Mouse (Mus musculus) thymus, postnatal 14 days (tissue): ENCODE results near the gene Mcm2.

Source experiments
- DNase-seq: peaks from one replicate; pipeline ENCODE4 v3.0.0; 2021

Mcm2 gene

DNA sequence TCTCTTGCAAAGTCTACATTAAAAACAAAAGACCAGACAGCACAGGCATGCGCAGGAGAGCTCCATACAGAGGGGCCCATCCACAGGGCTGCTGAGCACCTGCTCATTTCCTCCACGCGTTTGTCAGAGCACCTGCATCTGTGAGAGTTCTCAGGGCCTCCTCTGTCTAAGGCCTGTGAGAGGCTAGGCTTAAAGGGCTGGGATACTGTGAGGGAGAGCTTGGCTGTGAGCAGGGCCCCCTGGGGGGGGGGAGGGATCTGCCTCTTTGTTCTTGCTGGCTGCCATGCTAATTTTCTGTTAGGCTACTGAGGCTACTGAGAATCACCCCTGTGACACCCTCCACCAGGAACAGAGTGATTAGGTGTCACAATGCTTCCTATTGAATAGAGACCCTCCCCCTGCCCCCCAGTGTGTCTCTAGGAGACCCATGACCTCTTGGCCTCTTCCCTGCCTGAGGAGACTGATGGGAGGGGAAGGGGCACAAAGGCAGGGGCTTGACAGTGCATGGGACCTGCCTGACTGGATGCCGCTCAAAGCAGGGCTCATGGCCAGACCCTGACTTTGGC lies 27.1 kb upstream of the Mcm2 start:
- DNase-seq, result peak; percentile 84

- DNase-seq, result no peak
These were observed 26.1 kb upstream of the Mcm2 start for GRCm38 (mm10) chr6:88924502-88925275.

- no peak for DNase-seq
These were observed 20.2 kb upstream of the Mcm2 start for GRCm38 (mm10) chr6:88918802-88919201.

DNA sequence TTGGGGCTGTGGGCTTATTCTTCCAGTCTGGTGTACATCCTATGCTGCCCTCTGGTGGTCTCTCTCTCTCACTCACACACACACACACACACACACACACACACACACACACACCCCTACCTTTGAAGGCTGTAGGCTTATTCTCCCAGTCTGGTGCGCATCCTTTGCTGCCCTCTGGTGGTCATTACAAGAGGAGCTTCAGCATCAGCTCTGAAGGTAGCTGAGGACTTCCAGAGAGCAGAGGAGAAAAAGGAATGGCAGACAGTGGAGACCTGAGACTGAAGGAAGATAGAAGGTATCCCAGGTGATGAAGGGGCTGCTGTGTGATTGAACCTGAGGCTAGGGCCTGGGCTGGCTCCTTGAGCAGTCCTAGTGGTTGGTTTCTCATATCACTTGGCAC lies 17.6 kb upstream of the Mcm2 start:
- DNase-seq, result peak; percentile 69

GRCm38 (mm10) chr6:88915510-88915909 lies 16.9 kb upstream of the Mcm2 start:
- DNase-seq, result no peak

- DNase-seq, result no peak
These were observed 16.2 kb upstream of the Mcm2 start for GRCm38 (mm10) chr6:88914799-88915198.

DNA sequence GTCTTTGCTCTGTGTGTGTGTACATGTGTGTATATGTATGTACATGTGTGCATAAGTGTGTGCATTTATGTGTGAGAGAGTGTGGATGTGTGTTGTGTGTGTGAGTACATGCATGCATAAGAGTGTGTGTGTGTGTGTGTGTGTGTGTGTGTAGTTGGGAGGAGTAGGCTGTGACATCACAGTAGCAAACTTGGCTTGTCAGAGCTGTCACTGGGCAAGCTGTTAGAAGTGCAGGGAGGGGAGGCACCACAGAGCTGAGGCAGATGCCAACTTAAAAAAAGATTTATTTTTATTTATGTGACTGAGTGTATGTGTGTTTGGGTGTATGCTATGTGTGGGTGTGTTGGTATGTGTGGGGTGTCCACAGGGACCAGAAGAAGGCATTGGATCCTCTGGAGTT lies 14.9 kb upstream of the Mcm2 start:
- DNase-seq, result no peak

- no peak for DNase-seq
These were observed 14.4 kb upstream of the Mcm2 start for GRCm38 (mm10) chr6:88913022-88913421.

DNA sequence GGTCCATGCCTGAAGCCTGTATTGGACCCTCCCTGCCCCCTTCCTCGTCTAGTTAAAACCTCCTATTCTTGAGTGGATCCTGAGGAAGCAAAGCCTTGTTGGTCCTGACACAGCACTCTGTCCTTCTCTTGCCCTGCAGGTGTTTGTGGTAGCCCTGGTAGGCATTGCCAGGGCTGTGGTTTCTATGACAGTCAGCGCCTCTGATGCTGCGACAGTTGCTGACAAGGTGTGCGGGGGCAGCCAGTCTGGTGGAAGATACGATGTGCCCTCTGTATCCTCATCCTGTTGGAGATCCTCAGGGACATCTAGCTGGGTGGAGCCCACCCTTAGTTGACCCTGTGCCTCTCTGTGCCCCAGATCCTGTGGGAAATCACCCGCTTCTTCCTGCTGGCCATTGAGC lies 10.6 kb upstream of the Mcm2 start:
- peak; percentile 57 for DNase-seq

GRCm38 (mm10) chr6:88906369-88907108 lies 8.0 kb upstream of the Mcm2 start:
- DNase-seq, result peak; percentile 62

DNA sequence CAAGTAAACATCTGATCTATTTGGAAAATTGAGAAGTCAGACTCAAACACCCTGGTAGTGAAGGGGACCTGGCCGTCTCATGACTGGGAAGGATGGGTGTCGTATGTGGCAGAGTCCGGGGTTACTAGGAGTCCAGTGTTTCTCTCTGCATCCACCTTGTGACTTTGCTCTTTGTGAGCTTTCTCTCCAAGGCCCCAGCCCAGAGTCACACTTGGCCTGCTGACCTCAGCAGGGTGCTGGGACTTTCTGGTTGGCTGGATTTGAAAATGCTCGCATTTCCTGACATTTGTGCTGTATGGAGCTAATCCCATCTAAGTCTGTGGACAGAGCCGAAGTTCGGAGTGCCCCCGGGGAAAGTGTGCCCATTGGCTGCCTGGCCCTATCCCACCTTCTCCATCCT lies 6.5 kb upstream of the Mcm2 start:
- DNase-seq, result no peak

DNA sequence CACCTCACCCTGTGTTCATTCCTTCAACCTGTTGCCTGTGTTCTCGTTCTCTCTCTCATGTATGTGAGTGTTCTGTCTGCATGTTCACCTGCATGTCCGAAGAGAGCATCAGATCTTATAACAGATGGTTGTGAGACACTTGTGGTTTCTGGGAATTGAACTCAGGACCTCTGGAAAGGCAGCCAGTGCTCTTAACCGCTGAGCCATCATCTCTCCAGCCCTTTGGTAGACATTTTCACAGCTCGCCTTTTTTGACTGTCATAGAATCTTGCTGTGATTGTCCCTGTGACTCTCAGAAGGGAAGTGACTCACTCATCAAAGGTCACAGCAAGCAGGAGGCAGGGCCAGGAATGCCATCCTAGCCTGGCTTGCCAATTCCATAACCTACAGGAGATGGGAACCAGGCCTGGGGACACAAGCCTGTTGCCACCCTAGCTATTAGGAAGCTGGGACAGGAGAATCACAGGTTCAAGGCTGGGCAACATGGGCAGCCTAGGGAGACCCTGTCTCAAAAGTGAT lies 5.9 kb upstream of the Mcm2 start:
- no peak for DNase-seq

- DNase-seq, result no peak
These were observed 5.1 kb upstream of the Mcm2 start for GRCm38 (mm10) chr6:88903708-88904107.

GRCm38 (mm10) chr6:88901947-88902820 lies 3.6 kb upstream of the Mcm2 start, which contains the start of gene Tpra1:
TSS of gene Tpra1 (plus strand) at chr6:88902251.
- DNase-seq, result peak; percentile 96

DNA sequence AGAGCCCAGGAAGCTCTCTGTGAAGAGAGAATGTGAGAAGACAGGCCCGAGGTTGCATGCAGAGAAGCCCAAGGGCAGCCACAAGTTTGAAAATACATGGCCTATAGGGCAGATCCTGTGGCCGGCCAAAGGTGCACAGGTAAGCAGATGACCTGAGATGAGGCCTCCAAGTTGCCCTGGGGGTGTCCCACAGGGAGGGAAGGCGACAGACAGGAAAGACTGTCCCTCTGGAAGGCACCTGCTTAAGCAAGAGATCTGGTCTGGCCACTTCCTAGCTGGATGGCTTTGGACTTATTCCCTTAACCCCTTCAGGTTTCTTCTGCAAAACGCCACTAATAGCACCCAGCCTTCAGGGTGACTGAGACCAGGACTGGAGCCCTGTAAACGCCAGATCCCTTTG lies 2.9 kb upstream of the Mcm2 start:
- no peak for DNase-seq

DNA sequence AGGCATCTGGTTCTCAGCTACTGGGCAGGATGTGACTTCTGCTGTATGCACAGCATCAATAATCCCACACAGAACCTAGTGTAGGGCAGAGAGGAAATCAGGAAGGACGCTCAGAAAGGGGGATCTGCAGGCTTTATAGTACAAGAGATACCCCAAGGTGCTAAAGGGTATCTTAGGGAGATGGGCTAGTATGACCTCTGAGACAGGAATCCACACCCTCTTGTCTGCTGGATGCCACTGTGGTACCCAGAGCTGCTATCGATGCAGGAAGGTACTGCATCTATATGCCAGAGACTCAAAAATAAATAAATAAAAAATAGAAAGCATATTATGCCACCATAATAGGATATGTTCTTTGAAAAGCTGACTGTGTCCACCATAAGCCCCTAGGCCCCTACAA lies 1.0 kb upstream of the Mcm2 start:
- DNase-seq, result no peak

- peak; percentile 30 for DNase-seq
These were observed 506 bp upstream of the Mcm2 start for GRCm38 (mm10) chr6:88899086-88899485.

DNA sequence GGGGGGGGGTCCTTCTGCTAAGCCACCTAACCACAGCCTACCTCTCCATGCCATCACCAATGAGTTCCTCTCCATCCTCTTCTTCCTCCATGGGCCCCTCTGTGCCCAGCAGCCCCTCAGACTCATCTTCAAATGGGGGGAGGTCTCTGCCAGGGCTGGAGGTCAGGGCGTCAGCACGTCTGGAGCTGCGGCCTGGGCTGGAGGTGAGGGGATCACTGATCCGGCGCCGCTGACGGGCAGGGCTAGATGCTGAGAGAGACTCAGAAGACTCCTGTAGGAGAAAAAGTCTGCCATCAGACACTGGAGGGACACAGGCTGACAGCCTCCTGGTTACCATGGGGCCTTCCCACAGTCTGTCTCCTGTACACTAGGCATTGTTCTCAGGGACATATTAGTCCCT lies 1.3 kb downstream of the Mcm2 start:
- no peak for DNase-seq

DNA sequence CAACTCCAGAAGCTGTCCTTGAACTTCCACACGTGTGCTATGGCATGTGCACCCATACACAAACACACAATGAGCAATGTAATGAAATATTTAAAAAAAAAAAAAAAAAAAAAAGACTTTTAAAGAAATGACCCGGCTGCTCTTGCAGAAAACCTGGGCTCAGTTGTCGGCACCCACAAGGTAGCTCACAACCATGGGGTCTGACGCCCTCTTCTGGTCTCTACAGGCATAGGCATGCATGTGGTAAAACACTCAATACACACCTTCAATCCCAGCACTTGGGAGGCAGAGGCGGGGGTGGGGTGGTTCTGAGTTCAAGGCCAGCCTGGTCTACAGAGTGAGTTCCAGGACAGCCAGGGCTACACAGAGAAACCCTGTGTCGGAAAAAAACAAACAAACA lies 2.6 kb downstream of the Mcm2 start:
- no peak for DNase-seq

DNA sequence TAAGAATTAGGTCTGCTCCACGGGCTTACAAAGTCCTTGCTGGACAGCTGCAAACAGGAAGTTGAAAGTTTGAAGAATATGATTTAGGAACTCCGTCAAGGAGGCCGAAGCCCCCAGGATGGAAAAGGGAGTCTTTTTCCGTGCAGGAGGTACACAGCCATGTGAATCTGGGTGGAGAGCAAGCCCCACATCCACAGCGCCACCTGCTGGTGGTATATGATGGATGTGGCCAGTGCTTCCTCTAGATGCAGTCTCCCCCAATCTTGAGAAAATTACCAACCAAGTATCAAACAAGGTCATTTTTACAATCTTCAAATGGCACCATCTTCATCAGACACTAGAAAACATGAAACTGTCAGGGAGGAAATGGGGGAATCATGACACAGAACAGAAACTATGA lies 5.0 kb downstream of the Mcm2 start:
- DNase-seq, result peak; percentile 82

DNA sequence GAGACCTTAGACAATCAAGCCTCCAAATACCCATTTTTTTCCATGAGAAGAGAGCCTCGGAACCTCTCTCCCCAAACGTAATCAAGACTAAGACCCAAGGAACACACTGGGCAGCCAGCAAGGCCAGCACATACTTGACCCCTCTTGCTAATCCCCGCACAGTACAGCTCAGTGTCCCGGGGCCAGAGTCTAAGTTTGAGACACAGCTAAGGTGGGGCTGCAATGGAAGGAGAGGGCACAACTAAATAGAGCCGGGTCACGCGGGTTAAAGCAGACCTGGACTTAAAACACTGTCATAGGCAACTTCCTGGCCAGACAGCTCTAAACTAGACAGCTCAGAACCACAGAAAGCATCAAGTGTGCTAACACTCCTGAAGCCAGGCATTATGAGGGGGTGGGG lies 7.7 kb downstream of the Mcm2 start:
- DNase-seq, result no peak

DNA sequence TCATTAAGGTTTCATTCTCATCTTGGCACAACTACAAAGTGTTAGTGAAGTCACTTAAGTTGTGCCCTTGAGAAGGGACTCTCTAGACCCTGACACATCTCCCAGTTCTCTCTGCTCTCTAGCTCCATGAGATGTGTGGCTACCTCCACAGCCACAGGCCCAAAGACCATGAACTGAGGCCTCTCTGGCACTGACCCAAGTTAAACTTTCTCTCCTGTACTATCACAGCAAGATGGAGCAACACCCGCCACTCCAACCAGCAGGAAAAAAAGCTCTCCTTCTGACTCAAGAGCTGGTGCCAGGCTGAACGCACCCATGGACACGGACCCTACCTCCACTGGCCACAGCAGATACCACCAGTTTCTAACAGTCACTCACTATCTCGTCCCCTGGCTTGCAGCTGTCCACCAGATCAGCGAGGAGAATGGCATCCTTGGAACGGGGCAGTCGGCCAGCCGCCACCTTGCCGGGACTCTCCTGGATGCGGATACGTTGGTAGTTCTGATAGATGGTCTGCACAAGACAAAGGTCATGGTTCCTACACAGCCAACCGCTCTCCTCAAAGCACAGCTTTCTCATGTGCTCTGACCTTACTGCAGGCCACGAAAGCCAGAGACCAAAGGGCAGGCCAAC lies 9.1 kb downstream of the Mcm2 start:
- no peak for DNase-seq
